Mouse (Mus musculus): ENCODE measurements around the gene Meaf6. TPM values are rescaled to one million over a fixed set of nuclear protein-coding genes. Genes with fewer than 3 reads are reported as not detected.

Gene Meaf6
- polyA plus RNA-seq (2015; fragmentation: Nextera tagmentation; extraction: Ambion mirVana) = 64.1 and 67.8 TPM in 2 replicates

DNA sequence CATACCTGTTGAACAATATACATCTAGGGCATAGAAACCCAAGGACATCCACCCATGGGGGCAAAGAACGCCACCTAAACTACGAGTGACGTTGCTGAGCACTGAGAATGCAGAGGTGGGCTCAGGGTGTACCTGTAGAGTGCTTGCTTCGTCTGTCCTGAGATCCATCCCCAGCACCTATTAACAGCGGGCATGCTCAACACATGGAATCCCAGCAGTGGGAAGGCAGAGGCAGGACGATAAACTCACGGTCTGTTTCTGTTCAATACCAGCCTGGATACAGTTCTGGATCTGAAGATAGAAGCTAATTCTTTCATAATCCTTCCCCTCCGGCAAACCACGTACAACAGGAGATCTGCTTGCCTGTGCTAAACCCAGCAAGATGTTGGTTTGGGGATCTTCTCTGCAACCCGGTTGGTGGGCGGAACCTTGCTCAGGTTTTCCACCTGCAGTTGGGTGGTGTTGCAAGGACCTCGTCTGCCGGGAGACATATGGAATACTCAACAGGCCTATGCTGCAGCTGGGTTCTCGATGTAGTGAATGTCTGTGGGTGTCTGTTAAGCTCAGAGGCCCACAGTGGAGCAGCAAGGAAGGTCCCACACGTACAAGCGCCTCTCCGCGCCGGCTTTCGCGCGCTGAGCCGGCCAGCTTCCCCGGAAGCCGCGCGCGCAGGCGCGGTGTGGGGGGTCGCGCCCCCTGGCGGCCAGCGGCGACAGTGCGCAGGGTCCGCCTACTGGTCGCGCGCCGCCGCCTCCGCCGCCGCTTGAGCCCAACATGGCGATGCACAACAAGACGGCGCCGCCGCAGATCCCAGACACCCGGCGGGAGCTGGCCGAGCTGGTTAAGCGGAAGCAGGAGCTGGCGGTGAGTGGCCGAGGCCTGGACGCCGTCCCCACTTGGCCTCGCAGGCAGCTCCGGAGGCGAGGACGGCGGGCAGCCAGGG is at the start of gene Meaf6:
TSS of gene Meaf6 (plus strand) at position 732 of the 943 bp plus-strand sequence.
- H3K4me1 ChIP-seq = peaks cover 22% of the 10 kb centered on the region
- H3K36me3 ChIP-seq = peaks cover 33% of the 10 kb centered on the region
- no peaks in the 10 kb centered on the region for H3K9me3 ChIP-seq (replicated peaks)
- peak within 1 kb of the TSS; percentile 92 for H3K9ac ChIP-seq
- ATAC-seq (replicated peaks; ENCODE audit: low FRiP score) = peak; percentile 92
- H3K4me2 ChIP-seq = peak within 1 kb of the TSS; percentile 83
- no peaks in the 10 kb centered on the region for H3K27me3 ChIP-seq
- peak within 1 kb of the TSS; percentile 92 for H3K4me3 ChIP-seq (replicated peaks)
- peak within 1 kb of the TSS; percentile 99 for H3K27ac ChIP-seq
- WGBS = 2% methylated on average over 60 of the region's 63 CpGs

DNA sequence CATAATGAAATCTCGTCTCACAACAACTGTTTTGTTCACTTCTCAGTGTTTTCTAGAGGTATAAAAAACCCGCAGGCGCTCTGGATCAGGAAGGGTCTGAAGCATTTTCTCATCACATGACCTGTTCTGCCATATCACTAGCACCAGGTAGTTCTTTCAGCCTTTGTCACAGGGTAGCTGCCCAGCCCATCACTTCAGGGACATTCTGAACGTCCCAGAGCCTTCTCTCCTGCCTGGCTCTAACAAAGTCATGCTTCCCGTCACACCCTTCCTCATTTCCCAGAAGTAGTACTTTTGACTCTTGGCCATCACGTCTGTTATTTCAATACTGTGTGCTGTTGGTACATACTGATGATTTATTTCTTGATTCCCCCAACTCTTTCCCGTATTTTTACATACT is 40.5 kb upstream of the Meaf6 start:
- Histone ChIP-seq H3K27me3 (no peaks in the 10 kb centered on the region), H3K27ac (no peak overlapping the region), H3K4me2 (no peak overlapping the region), H3K4me1 (no peaks in the 10 kb centered on the region), H3K9me3 (replicated peaks) (no peaks in the 10 kb centered on the region), H3K9ac (no peak overlapping the region), H3K36me3 (peaks cover 98% of the 10 kb centered on the region), H3K4me3 (replicated peaks) (no peak overlapping the region)
- no peak for ATAC-seq (replicated peaks; ENCODE audit: low FRiP score)
- 84% methylated on average over 7 of the region's 7 CpGs for WGBS

DNA sequence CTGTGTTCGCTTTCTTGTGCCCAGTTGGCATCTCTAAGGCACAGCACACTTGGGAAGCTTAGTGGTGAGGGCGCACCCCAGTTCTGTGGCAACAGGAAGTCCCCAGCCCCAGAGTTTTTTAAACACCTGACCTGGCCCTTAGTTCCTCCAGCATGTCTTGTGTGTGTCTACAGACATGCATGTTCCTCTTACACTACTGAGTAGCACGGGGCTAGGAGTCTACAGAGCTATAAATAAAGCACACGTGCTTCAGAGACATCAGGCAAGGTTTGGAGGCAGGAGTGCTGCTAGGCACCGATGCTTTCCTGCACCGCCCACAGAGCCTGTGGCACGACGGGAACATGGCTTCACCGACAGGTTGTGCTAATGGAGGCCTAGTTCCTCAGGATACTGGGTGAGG is 29.5 kb upstream of the Meaf6 start:
- Histone ChIP-seq H3K4me2 (no peak overlapping the region), H3K36me3 (peaks cover 62% of the 10 kb centered on the region)
- WGBS = 89% methylated on average over 9 of the region's 9 CpGs

DNA sequence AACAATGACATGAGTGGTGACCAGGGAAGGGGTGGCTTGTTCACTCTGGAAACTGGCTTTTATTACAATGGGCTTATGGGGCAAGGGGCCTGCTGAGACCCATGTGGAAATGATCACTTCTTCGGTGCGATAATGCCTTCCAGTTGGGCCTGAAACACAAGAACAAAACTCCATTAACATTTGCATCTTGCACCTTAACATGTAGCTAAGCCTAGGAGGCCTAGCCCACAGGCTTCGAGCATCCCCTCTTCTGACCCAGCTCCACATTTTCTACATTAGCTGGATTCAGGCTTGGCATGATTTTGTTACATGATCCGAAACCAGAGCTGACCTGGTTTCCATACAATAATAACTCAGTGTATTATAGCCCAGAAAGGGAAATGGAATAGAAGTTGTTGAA is 28.5 kb upstream of the Meaf6 start:
- 84% methylated on average over 4 of the region's 4 CpGs for WGBS

More for the DNA sequence above, 29.5 kb upstream of the Meaf6 start:
- Histone ChIP-seq H3K9ac (no peak overlapping the region), H3K27me3 (no peaks in the 10 kb centered on the region), H3K4me1 (peaks cover 4% of the 10 kb centered on the region; the same call in 1 of the 2 replicates), H3K27ac (no peak overlapping the region), H3K9me3 (replicated peaks) (no peaks in the 10 kb centered on the region), H3K4me3 (replicated peaks) (no peak overlapping the region)
- ATAC-seq (replicated peaks; ENCODE audit: low FRiP score) = no peak

DNA sequence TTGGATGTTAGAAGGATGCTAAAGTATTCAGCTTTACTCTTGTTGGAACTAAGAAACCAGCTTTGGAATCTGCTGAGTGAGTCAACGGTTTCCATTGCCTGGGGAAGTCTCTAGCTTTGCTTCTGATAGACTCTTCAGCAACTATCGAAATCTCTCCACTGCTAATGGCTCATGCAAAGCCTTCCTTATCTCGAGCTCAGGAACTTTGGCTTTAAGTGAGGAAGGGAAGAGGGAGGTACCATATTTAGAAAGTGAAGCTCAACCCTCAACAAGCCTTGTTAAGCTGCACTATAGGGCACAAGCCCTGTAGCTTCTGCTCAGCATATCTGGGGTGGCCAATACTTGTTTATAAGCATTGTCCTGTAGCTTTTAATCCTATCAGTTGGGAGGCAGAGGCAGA is 27.7 kb upstream of the Meaf6 start:
- 71% methylated on average over 3 of the region's 3 CpGs for WGBS
- ATAC-seq (replicated peaks; ENCODE audit: low FRiP score) = no peak
- H3K9ac ChIP-seq = no peak overlapping the region
- no peak overlapping the region for H3K4me2 ChIP-seq
- H3K27me3 ChIP-seq = no peaks in the 10 kb centered on the region
- H3K4me3 ChIP-seq (replicated peaks) = no peak overlapping the region
- H3K4me1 ChIP-seq = peaks cover 4% of the 10 kb centered on the region; the same call in 1 of the 2 replicates
- no peaks in the 10 kb centered on the region for H3K9me3 ChIP-seq (replicated peaks)
- no peak overlapping the region for H3K27ac ChIP-seq
- H3K36me3 ChIP-seq = peaks cover 44% of the 10 kb centered on the region

More for the DNA sequence above, 28.5 kb upstream of the Meaf6 start:
- H3K4me3 ChIP-seq (replicated peaks) = no peak overlapping the region
- peaks cover 52% of the 10 kb centered on the region for H3K36me3 ChIP-seq
- no peak overlapping the region for H3K9ac ChIP-seq
- no peak overlapping the region for H3K27ac ChIP-seq
- no peaks in the 10 kb centered on the region for H3K27me3 ChIP-seq
- H3K4me1 ChIP-seq = peaks cover 4% of the 10 kb centered on the region; the same call in 1 of the 2 replicates
- H3K9me3 ChIP-seq (replicated peaks) = no peaks in the 10 kb centered on the region
- ATAC-seq (replicated peaks; ENCODE audit: low FRiP score) = no peak
- H3K4me2 ChIP-seq = no peak overlapping the region

DNA sequence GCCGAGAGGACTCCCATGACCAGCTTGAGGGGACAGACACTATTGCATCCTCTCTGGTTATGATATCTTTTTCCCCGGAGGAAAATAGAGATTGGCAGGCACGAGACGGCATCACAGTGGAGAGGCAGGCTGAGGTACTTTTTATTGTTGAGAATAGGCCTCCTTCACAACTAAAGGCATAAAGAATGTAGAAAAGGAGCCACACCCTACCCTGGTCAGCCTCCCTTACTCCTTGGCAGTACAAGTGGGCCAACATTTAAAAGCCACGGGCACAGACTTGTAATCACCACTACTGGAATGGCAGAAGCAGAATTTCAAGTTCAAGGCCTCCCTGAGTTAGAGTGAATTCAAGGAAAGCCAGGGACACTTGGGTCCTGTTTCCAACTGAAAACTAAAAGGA is 26.9 kb upstream of the Meaf6 start:
- H3K27ac ChIP-seq = no peak overlapping the region
- no peak overlapping the region for H3K4me3 ChIP-seq (replicated peaks)
- no peak for ATAC-seq (replicated peaks; ENCODE audit: low FRiP score)
- H3K36me3 ChIP-seq = peaks cover 37% of the 10 kb centered on the region
- no peak overlapping the region for H3K9ac ChIP-seq
- H3K4me2 ChIP-seq = no peak overlapping the region
- H3K4me1 ChIP-seq = peaks cover 4% of the 10 kb centered on the region; the same call in 1 of the 2 replicates
- H3K27me3 ChIP-seq = no peaks in the 10 kb centered on the region
- 51% methylated on average over 5 of the region's 5 CpGs for WGBS
- H3K9me3 ChIP-seq (replicated peaks) = no peaks in the 10 kb centered on the region

DNA sequence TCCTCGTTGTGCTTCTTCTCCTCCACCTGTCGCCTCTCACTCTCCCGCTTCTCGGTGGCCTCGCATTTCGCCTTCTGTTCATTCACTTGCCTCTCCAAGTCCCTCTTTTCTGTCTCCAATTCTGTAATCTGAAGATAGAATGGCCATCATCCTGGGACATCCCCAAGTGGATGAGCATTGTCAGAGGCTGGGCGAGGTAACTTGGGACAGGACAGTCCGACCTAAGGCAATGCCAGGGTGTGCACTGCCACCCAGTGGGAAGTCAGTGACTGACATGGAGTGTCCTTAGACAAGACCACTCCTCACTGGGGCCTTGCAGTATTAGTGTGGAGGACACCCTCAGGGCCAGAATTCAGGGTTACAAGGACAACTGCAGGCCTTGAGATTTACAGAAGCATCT is 25.9 kb upstream of the Meaf6 start:
- H3K36me3 ChIP-seq = peaks cover 27% of the 10 kb centered on the region
- no peak overlapping the region for H3K27ac ChIP-seq
- peak overlapping the region; percentile 25 for H3K4me3 ChIP-seq (replicated peaks)
- no peaks in the 10 kb centered on the region for H3K27me3 ChIP-seq
- ATAC-seq (replicated peaks; ENCODE audit: low FRiP score) = peak; percentile 90
- H3K4me1 ChIP-seq = peaks cover 4% of the 10 kb centered on the region; the same call in 1 of the 2 replicates
- H3K4me2 ChIP-seq = peak overlapping the region; percentile 58
- peak overlapping the region; percentile 29; the same call in 1 of the 2 replicates for H3K9ac ChIP-seq
- no peaks in the 10 kb centered on the region for H3K9me3 ChIP-seq (replicated peaks)
- 3% methylated on average over 8 of the region's 8 CpGs for WGBS

DNA sequence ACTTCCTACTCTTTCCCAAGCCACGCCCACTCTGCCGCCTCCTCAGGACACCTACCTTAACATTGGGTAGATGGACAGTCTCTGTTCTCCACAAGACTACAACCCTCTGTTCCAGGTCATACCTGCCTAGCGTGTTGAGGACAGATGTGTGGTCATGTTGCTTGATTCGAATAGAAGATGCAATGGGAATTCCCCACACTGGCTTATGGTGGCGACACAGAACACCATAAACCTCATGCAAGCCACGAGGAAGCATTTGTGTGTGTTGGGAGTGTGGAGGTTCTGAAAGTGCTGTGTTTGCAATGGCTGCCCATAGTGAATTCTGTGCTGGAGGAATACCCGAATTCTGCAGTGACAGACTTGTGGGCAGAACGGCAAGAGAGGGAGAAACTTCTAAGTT is 21.1 kb upstream of the Meaf6 start:
- Histone ChIP-seq H3K36me3 (peaks cover 6% of the 10 kb centered on the region), H3K4me3 (replicated peaks) (no peak overlapping the region), H3K9me3 (replicated peaks) (no peaks in the 10 kb centered on the region), H3K27me3 (peaks cover 4% of the 10 kb centered on the region; the same call in 1 of the 2 replicates), H3K9ac (no peak overlapping the region), H3K4me1 (peaks cover 25% of the 10 kb centered on the region), H3K27ac (no peak overlapping the region), H3K4me2 (no peak overlapping the region)
- ATAC-seq (replicated peaks; ENCODE audit: low FRiP score) = no peak
- 73% methylated on average over 8 of the region's 8 CpGs for WGBS

DNA sequence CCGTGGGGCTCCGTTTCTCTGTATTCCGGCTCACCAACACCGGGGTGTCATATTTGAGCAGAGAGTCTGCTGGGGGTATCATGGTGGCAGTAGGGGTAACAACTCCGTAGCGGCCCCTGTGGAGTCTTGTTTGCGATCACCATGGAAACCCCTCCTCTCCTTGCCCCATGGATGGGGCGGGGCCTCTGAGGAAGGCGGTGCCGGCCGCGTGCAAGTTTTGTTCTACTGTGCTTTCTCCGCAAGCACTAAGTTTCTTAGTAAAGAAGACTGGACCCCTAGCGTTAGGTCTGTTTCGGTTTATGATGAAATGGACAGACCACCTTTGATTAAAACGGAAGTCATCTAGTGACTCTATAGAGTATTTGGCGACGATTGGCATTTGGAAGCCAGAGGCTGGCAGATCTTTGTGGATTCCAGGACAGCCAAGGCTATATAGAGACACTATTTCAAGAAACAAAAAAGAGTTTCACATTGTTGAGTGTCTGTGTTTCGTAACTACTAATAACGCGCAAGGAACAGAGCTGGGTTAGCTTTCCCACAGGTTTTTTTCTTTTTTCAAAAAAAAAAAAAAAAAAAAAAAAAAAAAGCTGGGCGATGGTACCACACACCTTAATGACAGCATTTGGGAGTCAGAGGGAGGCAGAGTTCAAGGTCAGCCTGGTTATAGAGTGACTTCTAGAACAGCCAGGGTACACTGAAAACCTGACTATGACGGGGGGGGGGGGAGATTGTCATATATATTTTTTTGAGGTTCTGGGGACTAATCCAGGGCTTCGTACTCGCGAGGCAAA is 19.2 kb upstream of the Meaf6 start, which contains the start of gene Dnali1:
TSS of gene Dnali1 (minus strand) at position 187 of the 791 bp plus-strand sequence.
- ATAC-seq (replicated peaks; ENCODE audit: low FRiP score) = peak; percentile 30
- peaks cover 23% of the 10 kb centered on the region for H3K4me1 ChIP-seq
- no peaks in the 10 kb centered on the region for H3K9me3 ChIP-seq (replicated peaks)
- H3K4me3 ChIP-seq (replicated peaks) = peak within 1 kb of the TSS; percentile 94
- peaks cover 25% of the 10 kb centered on the region for H3K36me3 ChIP-seq
- peaks cover 4% of the 10 kb centered on the region; the same call in 1 of the 2 replicates for H3K27me3 ChIP-seq
- WGBS = 4% methylated on average over 26 of the region's 26 CpGs
- H3K9ac ChIP-seq = peak within 1 kb of the TSS; percentile 81
- H3K4me2 ChIP-seq = peak within 1 kb of the TSS; percentile 80
- peak within 1 kb of the TSS; percentile 79; the same call in 1 of the 2 replicates for H3K27ac ChIP-seq

DNA sequence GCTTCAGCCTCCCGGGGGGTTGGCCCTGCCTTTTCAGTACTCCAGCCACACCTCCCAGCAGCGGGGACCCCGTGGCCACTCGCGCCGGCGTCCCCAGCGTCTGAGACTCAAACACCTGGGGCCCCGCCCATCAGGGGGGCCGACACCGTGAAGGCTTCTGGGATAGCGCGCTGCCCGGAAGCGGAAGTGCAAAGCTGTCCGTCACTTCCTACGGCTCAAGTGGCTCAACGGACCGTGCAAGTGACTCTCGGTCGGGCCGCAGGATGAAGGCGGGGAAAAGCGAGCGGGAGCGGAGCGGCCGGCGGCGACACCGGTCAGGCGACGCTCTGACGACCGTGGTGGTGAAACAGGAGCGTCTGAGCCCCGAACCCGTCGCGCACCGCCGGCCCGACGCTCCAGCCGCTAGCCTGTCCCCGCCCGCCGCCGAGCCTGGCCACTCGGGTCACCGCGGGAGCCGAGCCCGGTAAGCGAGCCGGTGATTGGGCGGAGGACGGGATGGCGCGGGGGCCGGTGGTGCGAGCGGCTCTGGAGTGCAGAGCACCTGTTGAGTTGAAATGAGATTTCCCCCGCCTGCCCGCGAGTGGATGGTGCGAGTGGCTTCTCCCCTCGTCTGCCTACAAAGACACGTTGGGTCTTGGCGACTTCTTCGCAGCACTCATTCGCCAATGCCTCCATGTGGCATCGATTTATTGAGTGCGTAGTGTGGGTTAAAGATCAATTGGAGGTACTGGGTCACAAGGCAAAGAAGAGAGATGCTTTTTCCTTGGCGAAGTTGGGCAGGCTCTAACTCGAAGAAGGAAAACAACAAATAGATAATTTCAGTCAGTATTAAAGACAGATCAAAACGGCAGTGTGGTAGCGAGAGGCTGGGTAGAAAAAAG is 18.2 kb upstream of the Meaf6 start, which contains the start of gene Snip1:
TSS of gene Snip1 (plus strand) at position 183 of the 881 bp plus-strand sequence.
- Histone ChIP-seq H3K4me1 (peaks cover 23% of the 10 kb centered on the region), H3K4me3 (replicated peaks) (peak within 1 kb of the TSS; percentile 94), H3K27me3 (peaks cover 4% of the 10 kb centered on the region; the same call in 1 of the 2 replicates), H3K9me3 (replicated peaks) (no peaks in the 10 kb centered on the region), H3K4me2 (peak within 1 kb of the TSS; percentile 80), H3K27ac (peak within 1 kb of the TSS; percentile 79), H3K36me3 (peaks cover 35% of the 10 kb centered on the region), H3K9ac (peak within 1 kb of the TSS; percentile 81)
- WGBS = under 1% methylated on average over 78 of the region's 78 CpGs
- peak; percentile 92 for ATAC-seq (replicated peaks; ENCODE audit: low FRiP score)

DNA sequence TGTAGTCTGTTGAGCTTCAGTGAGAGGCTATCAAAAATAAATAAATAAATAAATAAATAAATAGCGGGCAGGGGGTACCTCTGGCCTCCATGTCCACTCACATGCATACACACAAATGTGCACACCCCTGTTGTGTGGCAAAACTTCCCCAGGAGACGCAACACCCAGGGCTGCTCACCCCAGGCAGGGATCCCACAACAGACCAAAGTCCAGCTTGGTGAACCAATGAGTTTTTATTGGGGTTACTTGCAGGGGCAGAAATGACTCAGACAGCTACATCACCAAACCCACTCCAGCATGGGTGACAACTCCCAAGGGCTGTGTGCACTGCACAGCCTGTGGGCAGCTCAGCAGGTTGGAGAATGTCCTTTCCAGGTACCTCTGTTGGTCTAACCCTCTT is 7.2 kb upstream of the Meaf6 start:
- 85% methylated on average over 2 of the region's 2 CpGs for WGBS
- ATAC-seq (replicated peaks; ENCODE audit: low FRiP score) = no peak
- Histone ChIP-seq H3K9ac (no peak overlapping the region), H3K27me3 (no peaks in the 10 kb centered on the region), H3K4me3 (replicated peaks) (no peak overlapping the region), H3K9me3 (replicated peaks) (no peaks in the 10 kb centered on the region), H3K36me3 (peaks cover 45% of the 10 kb centered on the region), H3K4me1 (no peaks in the 10 kb centered on the region), H3K4me2 (no peak overlapping the region), H3K27ac (no peak overlapping the region)
